Mouse (Mus musculus) small intestine, adult 2 months (tissue): Measurements from ENCODE around the gene Trim5.
"Not testable (repeated sequence)": the region's sequence is repeated elsewhere in the genome, so short reads cannot be mapped to it uniquely, and the experiment has no call there.

ENCODE experiments used
- CTCF ChIP-seq: fragments of 200-500 bp; IDR thresholded peaks from 2 replicates; pipeline ENCODE4 v1.5.1; 2012; ENCODE audit warnings: low read depth, mild to moderate bottlenecking, control low read depth, inconsistent platforms, low read length, moderate library complexity, mixed read lengths; ENCODE audit not compliant: insufficient replicate concordance, insufficient read length; ENCODE audit errors: extremely low read depth
- POLR2A ChIP-seq: fragments of 200-500 bp; IDR thresholded peaks from 2 replicates; pipeline ENCODE4 v1.6.1; 2012; ENCODE audit warnings: low read depth, mild to moderate bottlenecking, control low read depth, inconsistent platforms, low read length, moderate library complexity

DNA sequence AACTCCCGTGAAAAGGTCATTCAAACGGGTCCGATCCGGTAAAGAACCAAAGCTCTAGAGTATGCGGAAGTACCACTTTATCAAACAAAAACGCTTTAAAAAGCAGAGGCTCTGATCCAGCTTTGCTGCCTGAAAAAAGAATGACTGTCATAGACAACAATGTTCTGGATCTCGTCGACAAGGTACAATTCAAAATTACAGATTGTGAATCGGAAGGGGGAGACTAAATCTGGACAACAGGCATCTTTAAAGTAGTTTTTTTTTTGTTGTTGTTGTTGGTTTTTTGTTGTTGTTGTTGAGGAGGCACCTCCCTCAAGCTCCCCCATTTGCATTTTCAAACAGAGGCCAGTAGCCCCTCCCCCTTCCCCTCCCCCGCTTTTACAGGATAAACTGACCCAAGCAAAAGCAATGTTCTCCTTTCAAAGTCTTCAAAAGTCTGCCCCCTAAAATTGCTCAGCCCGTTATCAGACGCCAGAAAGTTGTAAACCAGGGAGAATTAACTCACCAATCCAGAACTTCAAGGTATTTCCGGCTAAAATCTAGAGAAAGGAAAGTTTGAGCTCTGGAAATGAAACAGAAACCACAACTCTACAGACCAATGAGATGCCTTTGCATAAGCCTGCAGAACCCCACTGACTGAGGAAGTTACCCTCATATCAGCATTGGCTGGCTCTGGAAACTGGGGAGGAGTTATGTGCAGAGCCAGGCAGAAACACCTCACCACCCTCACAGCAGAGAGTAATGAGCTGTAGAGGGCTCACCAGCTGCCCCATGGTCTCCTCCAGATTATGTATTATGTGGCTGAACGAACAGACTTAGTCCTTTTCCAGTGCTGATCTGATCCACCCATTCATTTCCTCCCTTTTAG, at the start of gene Trim5:
- not testable (repeated sequence) for TF ChIP-seq CTCF, POLR2A
